Mouse (Mus musculus): ENCODE data around the gene Cenpx.
"Not testable (repeated sequence)": the region's sequence is repeated elsewhere in the genome, so short reads cannot be mapped to it uniquely, and the experiment has no call there.

Gene Cenpx

DNA sequence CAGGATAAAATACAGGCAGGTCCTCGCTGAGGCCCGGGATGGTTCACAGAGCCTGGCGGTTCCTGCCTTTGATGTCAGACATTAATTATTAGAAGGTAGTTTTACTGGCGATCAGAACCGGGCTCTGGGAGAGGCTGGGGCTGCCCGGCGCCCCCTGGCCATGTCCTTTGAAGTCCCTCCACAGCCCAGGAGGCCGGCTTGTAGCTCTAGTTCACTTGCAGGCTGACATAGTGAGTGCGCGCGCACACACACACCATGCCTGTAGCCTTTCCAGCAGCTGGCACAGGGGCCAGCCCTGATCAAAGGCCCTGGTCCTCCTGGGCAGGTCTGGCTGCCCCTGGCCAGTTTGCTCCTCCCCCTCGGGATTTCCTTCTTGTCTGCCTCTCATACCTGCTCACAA, 17.9 kb downstream of the Cenpx start:
- no peak for DNase-seq

DNA sequence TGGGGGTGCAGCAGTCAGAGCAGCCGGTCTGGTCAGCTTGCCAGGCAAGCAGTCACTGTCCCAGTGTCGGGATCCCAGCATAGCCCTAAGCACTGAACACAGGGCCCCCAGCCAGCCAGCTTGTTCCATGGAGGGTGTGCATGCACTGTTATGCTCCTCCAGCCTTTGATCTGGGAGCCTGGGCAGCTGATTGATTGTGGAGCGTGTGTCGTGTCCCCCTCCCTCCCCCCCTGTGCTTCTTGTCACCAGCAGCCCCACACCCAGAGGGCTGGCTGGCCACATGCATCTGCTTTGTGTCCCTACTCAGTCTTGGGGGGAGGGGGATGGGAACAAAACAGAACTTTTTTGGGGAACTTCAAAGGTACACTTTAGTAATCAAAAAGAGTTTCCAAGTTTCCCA, 18.4 kb downstream of the Cenpx start:
- no peak for DNase-seq

DNA sequence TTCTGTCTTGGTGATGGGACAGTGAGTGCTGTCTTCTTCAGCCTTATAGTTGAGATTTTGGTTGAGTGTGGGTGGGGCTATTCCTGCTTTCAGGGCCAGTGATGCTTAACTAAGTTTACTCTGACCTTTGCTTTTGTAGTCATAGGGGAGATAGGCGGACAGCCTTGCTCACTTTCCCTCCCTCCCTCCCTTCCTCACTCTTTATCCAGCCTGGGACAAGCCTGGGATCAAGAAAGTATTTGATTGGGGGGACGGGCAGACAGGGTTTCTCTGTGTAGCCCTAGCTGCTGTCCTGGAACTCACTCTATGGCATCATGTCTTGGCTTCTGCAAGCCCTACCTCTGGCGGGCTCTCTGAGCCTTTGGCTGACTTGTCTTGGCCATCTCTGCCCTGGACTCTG, 20.1 kb downstream of the Cenpx start:
- DNase-seq, result no peak

- no peak for DNase-seq
Observed at GRCm38 (mm10) chr11:120692471-120693011, 21.0 kb downstream of the Cenpx start.

DNA sequence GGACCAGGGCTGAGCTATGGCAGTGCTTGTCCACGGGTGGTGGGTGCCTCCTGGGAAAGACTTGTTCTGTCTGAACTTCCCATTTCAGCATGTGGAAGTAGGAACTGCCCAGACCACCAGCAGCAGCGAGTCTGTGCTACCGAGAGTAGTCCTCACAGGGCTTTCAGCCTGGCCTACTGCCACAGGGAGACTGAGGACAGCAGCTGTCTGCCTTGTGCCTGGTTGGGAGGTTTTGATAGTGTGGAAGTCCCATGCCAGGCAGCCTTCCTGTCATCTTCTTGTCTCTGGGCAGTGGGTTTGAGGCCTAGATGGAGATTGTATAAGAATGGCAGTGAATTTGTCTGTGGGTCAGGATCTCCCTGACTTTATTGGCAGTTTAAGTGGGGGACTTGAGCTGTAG, 24.2 kb downstream of the Cenpx start:
- DNase-seq, result no peak

GRCm38 (mm10) chr11:120686650-120687272, 26.8 kb downstream of the Cenpx start:
- no peak for DNase-seq

GRCm38 (mm10) chr11:120684660-120685059, 28.9 kb downstream of the Cenpx start:
- DNase-seq, result no peak

DNA sequence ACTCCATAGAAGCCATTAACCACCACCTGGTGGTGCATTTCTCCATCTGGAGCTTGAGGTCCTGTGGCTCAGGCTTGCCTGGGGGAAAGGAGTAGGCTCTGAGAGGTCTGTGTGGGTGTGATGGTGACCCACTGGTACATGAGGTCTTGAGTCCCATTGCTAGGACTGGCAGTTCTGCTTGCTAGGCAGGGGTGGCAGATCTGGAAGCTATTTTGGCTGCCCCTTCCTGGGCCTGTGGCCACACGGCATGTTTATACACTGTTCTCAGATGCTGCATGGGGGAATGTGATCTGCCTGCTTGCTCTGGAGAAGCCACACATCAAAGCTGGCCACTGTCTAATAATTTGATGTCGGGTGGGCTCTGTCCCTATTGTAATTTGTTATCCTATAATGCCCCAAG, 29.5 kb downstream of the Cenpx start:
- no peak for DNase-seq

DNA sequence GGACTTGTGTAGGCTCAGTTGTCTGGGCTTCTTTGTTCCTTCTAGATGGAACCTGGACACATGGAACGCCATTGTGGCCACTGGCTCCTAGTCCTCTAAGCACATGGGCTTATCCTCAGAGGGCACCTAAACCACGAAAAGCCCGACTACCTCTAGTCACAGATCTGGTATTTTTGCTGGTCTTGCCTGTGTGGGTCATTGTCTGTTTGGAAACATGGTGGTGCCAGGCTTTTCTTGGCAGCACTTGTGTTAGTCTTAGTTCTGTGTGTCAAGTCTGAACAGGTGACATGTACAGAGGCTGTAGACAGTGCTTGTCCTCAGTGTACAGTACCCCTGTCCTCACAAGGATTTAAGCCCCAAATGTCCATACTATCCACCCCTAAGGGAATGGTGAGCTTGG, 30.0 kb downstream of the Cenpx start:
- no peak for DNase-seq

GRCm38 (mm10) chr11:120682683-120683082, 30.9 kb downstream of the Cenpx start:
- no peak for DNase-seq

- no peak for DNase-seq
Observed at GRCm38 (mm10) chr11:120679909-120680308, 33.6 kb downstream of the Cenpx start.

DNA sequence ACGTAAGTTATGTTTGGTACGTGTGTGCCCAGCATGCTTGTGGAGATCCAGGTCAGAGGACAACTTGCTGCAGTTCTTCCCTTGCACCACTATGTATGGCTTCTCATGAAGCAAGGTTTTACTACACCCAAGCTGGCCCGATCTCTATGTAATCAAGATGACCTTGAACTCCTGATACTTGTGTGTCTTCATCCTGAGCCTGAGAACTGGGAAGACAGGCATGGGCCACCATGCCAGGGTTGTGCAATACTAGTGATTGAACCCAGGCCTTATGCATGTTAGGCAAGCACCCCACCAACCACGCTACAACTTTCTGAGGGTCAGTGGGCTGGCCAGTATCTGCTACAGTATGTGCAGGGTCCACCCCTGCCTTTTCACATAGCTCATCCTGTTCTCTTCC, 36.6 kb downstream of the Cenpx start:
- no peak for DNase-seq

GRCm38 (mm10) chr11:120675875-120676274, 37.7 kb downstream of the Cenpx start:
- not testable (repeated sequence) for DNase-seq

DNA sequence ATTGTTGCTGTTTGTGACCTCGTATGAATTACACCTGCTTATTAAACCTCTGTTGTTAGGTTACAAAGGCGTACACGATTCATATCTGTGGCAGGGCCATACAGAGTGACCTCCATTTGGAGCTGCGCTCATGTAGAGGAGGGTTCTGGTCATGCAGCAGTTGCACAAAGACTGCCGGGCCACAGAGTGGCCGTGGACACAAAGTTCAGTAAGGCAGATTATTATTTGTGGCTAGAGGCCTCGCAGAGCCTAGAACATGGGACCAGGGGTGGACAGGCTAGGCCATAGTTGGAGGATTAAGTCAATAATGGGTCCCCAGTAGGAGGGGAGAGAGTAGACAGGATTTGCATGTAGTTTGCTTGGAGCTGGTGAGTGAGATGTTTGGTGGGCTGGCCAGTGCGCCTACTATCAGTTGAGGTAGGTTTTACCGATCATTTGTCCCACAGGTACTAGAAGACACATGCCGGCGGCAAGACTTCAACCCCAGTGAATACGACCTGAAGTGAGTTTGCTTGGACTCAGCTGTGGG, 39.9 kb downstream of the Cenpx start:
- no peak for DNase-seq

DNA sequence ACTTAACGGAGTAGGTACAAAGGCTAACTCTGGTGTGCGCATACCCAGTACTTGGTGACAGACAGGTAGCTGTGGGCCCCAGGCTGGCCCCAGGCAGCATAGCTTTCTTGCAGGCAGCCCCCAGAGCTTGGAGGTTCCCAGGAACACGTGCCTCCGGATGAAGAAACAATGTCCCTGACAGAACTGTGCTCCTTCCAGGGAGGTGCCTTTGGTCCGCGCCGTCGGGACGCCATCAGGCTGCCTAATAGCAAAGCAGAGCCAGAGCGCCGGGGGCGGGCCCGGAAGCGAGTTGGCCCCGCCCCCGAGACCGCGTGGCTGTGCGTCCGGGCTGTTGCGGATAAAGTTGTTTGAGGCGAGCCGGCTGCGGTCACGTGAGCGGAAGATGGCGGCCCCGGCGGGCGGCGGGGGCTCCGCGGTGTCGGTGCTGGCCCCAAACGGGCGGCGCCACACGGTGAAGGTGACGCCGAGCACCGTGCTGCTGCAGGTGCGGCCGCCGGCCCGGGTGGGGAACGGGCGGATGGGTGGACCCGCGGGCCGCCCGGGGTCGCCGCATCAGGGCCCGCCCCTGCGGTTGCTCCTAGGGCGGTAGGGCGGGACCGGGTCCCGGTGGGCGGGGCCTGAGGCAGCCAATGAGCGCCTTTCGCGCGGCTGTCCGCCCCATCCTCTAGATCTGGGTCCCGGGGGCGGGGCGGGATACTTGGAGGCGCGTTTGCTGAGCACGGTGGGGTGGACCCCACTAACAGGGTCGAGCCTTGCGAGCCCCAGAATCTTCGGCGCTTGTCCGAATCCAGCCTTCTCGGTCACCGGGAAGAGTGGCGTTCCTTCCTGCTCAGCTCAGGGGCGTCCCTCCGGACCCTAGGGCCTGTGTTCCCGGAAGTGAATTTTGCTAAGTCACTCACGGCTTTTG, 40.6 kb downstream of the Cenpx start, which contains the start of gene Aspscr1:
Gene Aspscr1 (plus strand): TSS at position 287 of the 907 bp plus-strand sequence.
- DNase-seq, result peak; percentile 87 to 94

DNA sequence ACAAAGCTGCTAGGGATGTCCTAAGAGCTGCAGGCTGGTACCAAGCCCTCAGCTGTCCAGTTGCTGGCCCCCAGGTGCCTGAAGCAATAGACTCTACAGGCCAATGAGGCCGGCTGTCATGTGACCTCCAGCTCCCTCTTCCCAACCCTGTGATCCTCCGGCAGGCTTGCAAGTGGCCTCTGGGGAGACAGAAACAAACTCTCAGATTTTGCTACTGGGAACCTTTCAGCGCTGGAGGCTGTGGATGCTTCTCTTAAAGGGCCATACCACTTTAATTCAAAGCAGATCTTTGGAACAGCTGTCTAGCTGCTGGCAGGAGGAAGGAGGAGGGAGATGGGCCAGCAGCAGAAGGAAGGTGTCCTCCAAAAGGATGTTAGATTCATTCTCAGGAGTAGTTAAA, 46.9 kb downstream of the Cenpx start:
- DNase-seq, result no peak

DNA sequence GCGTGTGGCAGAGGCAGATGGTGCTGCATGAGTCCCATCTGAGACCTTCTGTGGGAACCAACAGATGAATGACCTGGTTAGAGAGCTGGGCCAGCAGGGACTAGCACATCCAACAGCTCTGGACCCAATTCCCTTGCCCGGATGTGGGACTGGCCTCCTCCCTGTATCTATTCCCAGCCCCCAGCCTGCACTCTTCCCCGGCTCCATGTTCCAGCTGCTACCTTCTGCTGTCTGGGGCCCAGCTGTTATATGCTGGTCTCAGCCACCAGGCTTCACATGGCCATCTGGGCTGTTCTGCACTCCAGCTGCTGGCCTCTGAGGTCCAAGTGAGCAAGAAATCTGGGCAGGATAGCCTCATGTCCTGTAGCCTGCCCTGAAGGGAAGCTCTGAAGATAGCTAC, 48.1 kb downstream of the Cenpx start:
- DNase-seq, result no peak

GRCm38 (mm10) chr11:120663714-120664113, 49.8 kb downstream of the Cenpx start:
- DNase-seq, result no peak

GRCm38 (mm10) chr11:120662759-120663158, 50.8 kb downstream of the Cenpx start:
- no peak for DNase-seq

- DNase-seq, result no peak
Observed at GRCm38 (mm10) chr11:120661076-120661460, 52.5 kb downstream of the Cenpx start, which contains the start of gene Notum. Gene Notum, minus strand, starts transcription at chr11:120661175.

Data from cerebellum, postnatal 36 days (tissue).